In the genomic region with DNA sequence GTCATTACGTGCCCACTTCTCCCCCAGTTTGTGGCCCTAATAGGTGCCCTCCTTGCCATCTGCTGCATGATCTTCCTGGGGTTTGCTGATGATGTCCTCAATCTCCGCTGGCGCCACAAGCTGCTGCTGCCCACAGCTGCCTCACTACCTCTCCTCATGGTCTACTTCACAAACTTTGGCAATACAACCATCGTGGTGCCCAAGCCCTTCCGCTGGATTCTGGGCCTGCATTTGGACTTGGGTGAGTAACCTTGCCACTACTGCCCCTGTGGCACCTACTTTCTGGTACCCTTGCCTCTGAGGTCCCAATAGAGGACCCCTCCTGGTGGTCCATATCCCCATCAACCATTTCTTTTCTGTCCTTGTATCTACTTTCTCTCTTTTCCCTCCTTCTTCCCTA, we compare ENCODE assay signal across 7 mouse cellular contexts. TPM values are rescaled to one million over a fixed set of nuclear protein-coding genes. Genes with fewer than 3 reads are reported as not detected.
DNase-seq lines count a peak whose midpoint lies in the region; ATAC-seq and TF ChIP-seq lines count a peak whose summit lies in the region.

No protein-coding gene starts in this region.

- H3K9ac ChIP-seq in lung, postnatal 0 days (replicated peaks; ENCODE audit: low read depth) = no peak overlapping the region
- H3K9ac ChIP-seq in forebrain, embryonic 13.5 days = peak overlapping the region; percentile 86
- no peak overlapping the region for H3K9ac ChIP-seq in limb, embryonic 15.5 days
- H3K9ac ChIP-seq in stomach, embryonic 15.5 days = no peak overlapping the region

- no peaks in the 10 kb centered on the region for H3K27me3 ChIP-seq in lung, postnatal 0 days (replicated peaks; ENCODE audit: insufficient read depth, low read length)
- no peaks in the 10 kb centered on the region for H3K27me3 ChIP-seq in forebrain, embryonic 13.5 days
- H3K27me3 ChIP-seq in limb, embryonic 15.5 days = no peaks in the 10 kb centered on the region
- no peaks in the 10 kb centered on the region for H3K27me3 ChIP-seq in stomach, embryonic 15.5 days (replicated peaks)

- H3K9me3 ChIP-seq in lung, postnatal 0 days (ENCODE audit: low read length) = no peaks in the 10 kb centered on the region
- H3K9me3 ChIP-seq in forebrain, embryonic 13.5 days (replicated peaks) = no peaks in the 10 kb centered on the region
- H3K9me3 ChIP-seq in limb, embryonic 15.5 days = no peaks in the 10 kb centered on the region
- H3K9me3 ChIP-seq in stomach, embryonic 15.5 days = no peaks in the 10 kb centered on the region

- no peak for ATAC-seq in lung, postnatal 0 days
- ATAC-seq in forebrain, embryonic 13.5 days = no peak
- no peak for ATAC-seq in limb, embryonic 15.5 days (ENCODE audit: insufficient number of reproducible peaks, low FRiP score, low TSS enrichment, low read depth)
- no peak for ATAC-seq in stomach, embryonic 15.5 days (ENCODE audit: insufficient read depth, low FRiP score, low read depth)

- no peak overlapping the region for H3K4me3 ChIP-seq in lung, postnatal 0 days (ENCODE audit: low read depth, low read length)
- peak overlapping the region; percentile 83 for H3K4me3 ChIP-seq in forebrain, embryonic 13.5 days
- peak overlapping the region; percentile 81 for H3K4me3 ChIP-seq in limb, embryonic 15.5 days
- H3K4me3 ChIP-seq in stomach, embryonic 15.5 days (replicated peaks) = peak overlapping the region; percentile 72

- 78% methylated on average over 5 of the region's 5 CpGs for WGBS in lung, postnatal 0 days
- 87% methylated on average over 5 of the region's 5 CpGs for WGBS in forebrain, embryonic 13.5 days
- 90% methylated on average over 5 of the region's 5 CpGs for WGBS in limb, embryonic 15.5 days
- WGBS in stomach, embryonic 15.5 days = 87% methylated on average over 5 of the region's 5 CpGs

- DNase-seq in lung, postnatal 0 days (ENCODE audit: low spot score) = no peak
- no peak for DNase-seq in lung, postnatal 36 days
- no peak for DNase-seq in adrenal gland, adult (ENCODE audit: inconsistent age in 2 of 2, low spot score in 1 of 2)
- no peak for DNase-seq in testis, postnatal 10 days (ENCODE audit: low spot score)

- peaks cover 7% of the 10 kb centered on the region; the same call in 1 of the 2 replicates for H3K36me3 ChIP-seq in lung, postnatal 0 days (ENCODE audit: insufficient read depth, low read length)
- H3K36me3 ChIP-seq in forebrain, embryonic 13.5 days (ENCODE audit: poor library complexity, severe bottlenecking) = peaks cover 42% of the 10 kb centered on the region
- peaks cover 39% of the 10 kb centered on the region for H3K36me3 ChIP-seq in limb, embryonic 15.5 days
- peaks cover 20% of the 10 kb centered on the region for H3K36me3 ChIP-seq in stomach, embryonic 15.5 days

- peak overlapping the region; percentile 83 for H3K4me2 ChIP-seq in lung, postnatal 0 days (replicated peaks; ENCODE audit: low read depth, low read length)
- H3K4me2 ChIP-seq in forebrain, embryonic 13.5 days = peak overlapping the region; percentile 67
- peak overlapping the region; percentile 68 for H3K4me2 ChIP-seq in limb, embryonic 15.5 days
- peak overlapping the region; percentile 74 for H3K4me2 ChIP-seq in stomach, embryonic 15.5 days

- no peak for TF ChIP-seq EP300 in lung, postnatal 0 days (IDR thresholded peaks at IDR 0.05)

- H3K27ac ChIP-seq in lung, postnatal 0 days (ENCODE audit: low read length) = no peak overlapping the region
- H3K27ac ChIP-seq in forebrain, embryonic 13.5 days = no peak overlapping the region
- H3K27ac ChIP-seq in limb, embryonic 15.5 days = 0 out of 2 replicates have a peak overlapping the region, but pooled peaks have one; percentile 3
- H3K27ac ChIP-seq in stomach, embryonic 15.5 days = no peak overlapping the region

- TF ChIP-seq CTCF in lung, postnatal 0 days (IDR thresholded peaks at IDR 0.05) = no peak

- no peaks in the 10 kb centered on the region for H3K4me1 ChIP-seq in lung, postnatal 0 days (ENCODE audit: insufficient read depth, low read depth, low read length)
- peaks cover 20% of the 10 kb centered on the region for H3K4me1 ChIP-seq in forebrain, embryonic 13.5 days
- peaks cover 13% of the 10 kb centered on the region for H3K4me1 ChIP-seq in limb, embryonic 15.5 days
- peaks cover 13% of the 10 kb centered on the region for H3K4me1 ChIP-seq in stomach, embryonic 15.5 days

RNA-seq across cellular contexts. Expression of gene Dpagt1, which starts 2.1 kb away (rescaled TPM):
- 38.3 and 42.1 TPM in 2 replicates for polyA plus RNA-seq in lung, postnatal 0 days (2015; fragmentation: Nextera tagmentation; extraction: Ambion mirVana)
- 36.8 and 40.1 TPM in 2 replicates for polyA plus RNA-seq in forebrain, embryonic 13.5 days (2015; fragmentation: Nextera tagmentation; extraction: Ambion mirVana)
- polyA plus RNA-seq in limb, embryonic 15.5 days (2015; fragmentation: Nextera tagmentation; extraction: Ambion mirVana) = 37.7 and 38.0 TPM in 2 replicates
- 33.2 and 33.5 TPM in 2 replicates for polyA plus RNA-seq in stomach, embryonic 15.5 days (2015; fragmentation: Nextera tagmentation; extraction: Ambion mirVana)

RNA-seq across cellular contexts. Expression of gene H2afx, which starts 6.6 kb away (rescaled TPM):
- polyA plus RNA-seq in lung, postnatal 0 days (2015; fragmentation: Nextera tagmentation; extraction: Ambion mirVana) = 50.0 and 52.7 TPM in 2 replicates
- polyA plus RNA-seq in forebrain, embryonic 13.5 days (2015; fragmentation: Nextera tagmentation; extraction: Ambion mirVana) = 393 TPM in 2 replicates
- 252 and 254 TPM in 2 replicates for polyA plus RNA-seq in limb, embryonic 15.5 days (2015; fragmentation: Nextera tagmentation; extraction: Ambion mirVana)
- polyA plus RNA-seq in stomach, embryonic 15.5 days (2015; fragmentation: Nextera tagmentation; extraction: Ambion mirVana) = 260 and 267 TPM in 2 replicates

RNA-seq across cellular contexts. Expression of gene C2cd2l, which starts 7.8 kb away (rescaled TPM):
- 8.1 and 10.3 TPM in 2 replicates for polyA plus RNA-seq in lung, postnatal 0 days (2015; fragmentation: Nextera tagmentation; extraction: Ambion mirVana)
- 14.0 and 19.6 TPM in 2 replicates for polyA plus RNA-seq in forebrain, embryonic 13.5 days (2015; fragmentation: Nextera tagmentation; extraction: Ambion mirVana)
- polyA plus RNA-seq in limb, embryonic 15.5 days (2015; fragmentation: Nextera tagmentation; extraction: Ambion mirVana) = 6.9 and 7.1 TPM in 2 replicates
- polyA plus RNA-seq in stomach, embryonic 15.5 days (2015; fragmentation: Nextera tagmentation; extraction: Ambion mirVana) = 7.9 and 10.1 TPM in 2 replicates

RNA-seq across cellular contexts. Expression of gene Hmbs, which starts 16.1 kb away (rescaled TPM):
- 57.5 and 59.3 TPM in 2 replicates for polyA plus RNA-seq in lung, postnatal 0 days (2015; fragmentation: Nextera tagmentation; extraction: Ambion mirVana)
- 91.6 and 92.2 TPM in 2 replicates for polyA plus RNA-seq in forebrain, embryonic 13.5 days (2015; fragmentation: Nextera tagmentation; extraction: Ambion mirVana)
- polyA plus RNA-seq in limb, embryonic 15.5 days (2015; fragmentation: Nextera tagmentation; extraction: Ambion mirVana) = 88.7 and 95.1 TPM in 2 replicates
- 155 and 202 TPM in 2 replicates for polyA plus RNA-seq in stomach, embryonic 15.5 days (2015; fragmentation: Nextera tagmentation; extraction: Ambion mirVana)

RNA-seq across cellular contexts. Expression of gene Hinfp, which starts 22.5 kb away (rescaled TPM):
- polyA plus RNA-seq in lung, postnatal 0 days (2015; fragmentation: Nextera tagmentation; extraction: Ambion mirVana) = 10.0 and 11.3 TPM in 2 replicates
- polyA plus RNA-seq in forebrain, embryonic 13.5 days (2015; fragmentation: Nextera tagmentation; extraction: Ambion mirVana) = 30.5 and 38.4 TPM in 2 replicates
- polyA plus RNA-seq in limb, embryonic 15.5 days (2015; fragmentation: Nextera tagmentation; extraction: Ambion mirVana) = 24.2 and 24.9 TPM in 2 replicates
- 20.3 and 21.4 TPM in 2 replicates for polyA plus RNA-seq in stomach, embryonic 15.5 days (2015; fragmentation: Nextera tagmentation; extraction: Ambion mirVana)
